Mouse (Mus musculus): ENCODE data around the gene Tmem204. TPM values are rescaled to one million over a fixed set of nuclear protein-coding genes. Genes with fewer than 3 reads are reported as not detected.

Tmem204 gene
- 28.7 TPM for polyA plus RNA-seq (2015; fragmentation: Illumina TruSeq; extraction: RNeasy Lipid Tissue Mini Kit (QIAGEN cat#74804); ENCODE audit: insufficient read depth, low read depth, low replicate concordance)

DNA sequence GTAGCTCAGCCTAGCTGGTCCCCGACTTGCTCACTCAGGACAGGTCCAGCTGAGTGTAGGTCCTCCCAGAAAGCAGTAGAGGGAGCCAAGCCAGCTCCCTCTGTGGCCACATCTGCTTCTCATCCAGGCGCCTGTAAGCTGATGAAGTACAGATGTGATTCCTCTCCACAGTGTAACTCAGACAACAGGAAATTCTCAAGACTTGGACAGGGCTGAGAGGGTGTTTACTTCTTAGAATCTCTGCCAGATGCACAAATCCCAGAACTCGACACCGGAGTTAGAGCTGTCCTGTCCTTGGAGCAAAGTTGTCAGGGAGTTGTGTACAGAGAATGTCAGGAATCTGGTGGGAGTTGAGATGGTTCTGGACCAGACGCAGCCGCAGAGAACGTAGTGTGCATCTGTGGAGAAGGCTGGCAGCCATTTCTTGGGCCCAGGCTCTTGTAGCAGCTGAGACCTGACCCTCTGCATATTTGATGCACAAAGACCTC is at the start of gene Tmem204:
Gene Tmem204, minus strand, starts transcription at position 148 of the 488 bp plus-strand sequence.

DNA sequence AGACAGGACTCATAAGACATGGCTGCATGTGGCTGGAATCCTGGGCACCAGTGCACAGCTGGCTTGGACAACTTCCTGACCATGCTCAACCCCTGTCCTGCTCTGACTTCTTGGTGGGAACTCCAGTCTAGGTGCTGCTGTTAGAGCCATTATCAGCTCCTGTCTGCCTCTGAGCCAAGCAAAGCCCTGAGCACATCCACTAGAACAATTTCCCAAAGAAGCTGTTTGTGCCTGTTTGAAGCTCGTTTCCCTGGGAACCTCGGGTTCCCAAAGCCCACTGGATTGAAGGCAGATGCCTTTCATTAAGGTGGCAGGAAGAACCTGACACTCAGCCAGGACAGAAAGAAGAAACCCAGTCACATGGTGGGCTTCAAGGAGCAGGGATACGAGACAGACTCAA is 37.0 kb upstream of the Tmem204 start, which contains the start of gene Ptx4:
Gene Ptx4, plus strand, starts transcription at position 355 of the 400 bp plus-strand sequence.

DNA sequence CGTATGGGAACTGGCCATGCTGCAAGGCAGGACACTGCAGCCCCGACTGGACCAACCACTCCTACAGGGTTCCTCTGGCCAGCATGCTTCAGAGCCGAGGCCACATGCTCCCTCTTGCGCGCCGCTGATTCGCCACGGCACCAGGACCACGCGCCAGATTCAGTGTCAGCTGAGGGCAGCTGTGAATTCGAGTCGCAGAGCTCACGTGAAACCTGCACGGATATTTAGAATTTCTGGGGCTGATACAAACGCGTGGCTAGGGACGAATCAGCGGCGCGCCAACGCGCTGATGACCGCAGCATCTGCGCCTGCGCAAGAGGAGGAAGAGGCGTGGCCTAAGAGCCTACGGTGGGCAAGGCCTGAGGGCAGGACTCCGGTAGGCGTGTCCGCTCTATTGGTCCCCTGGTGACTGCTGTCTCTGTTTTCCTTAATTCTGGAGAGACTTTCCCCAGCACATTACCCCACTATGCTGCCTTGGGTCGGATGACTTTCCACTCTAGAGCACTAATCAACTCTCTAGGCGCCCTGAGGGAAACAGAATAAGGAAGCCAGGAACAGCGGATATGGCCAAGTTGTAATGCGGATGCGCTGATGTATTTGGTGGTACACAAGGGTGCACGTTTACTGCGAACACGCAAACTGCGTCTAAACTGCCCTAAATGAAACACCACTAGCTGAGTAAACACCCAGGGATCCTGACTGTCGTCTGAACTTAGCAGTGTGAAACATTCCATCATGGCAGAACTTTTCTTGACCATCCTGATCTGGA is 32.5 kb upstream of the Tmem204 start, which contains the start of gene Telo2:
Gene Telo2, minus strand, starts transcription at position 304 of the 769 bp plus-strand sequence.

DNA sequence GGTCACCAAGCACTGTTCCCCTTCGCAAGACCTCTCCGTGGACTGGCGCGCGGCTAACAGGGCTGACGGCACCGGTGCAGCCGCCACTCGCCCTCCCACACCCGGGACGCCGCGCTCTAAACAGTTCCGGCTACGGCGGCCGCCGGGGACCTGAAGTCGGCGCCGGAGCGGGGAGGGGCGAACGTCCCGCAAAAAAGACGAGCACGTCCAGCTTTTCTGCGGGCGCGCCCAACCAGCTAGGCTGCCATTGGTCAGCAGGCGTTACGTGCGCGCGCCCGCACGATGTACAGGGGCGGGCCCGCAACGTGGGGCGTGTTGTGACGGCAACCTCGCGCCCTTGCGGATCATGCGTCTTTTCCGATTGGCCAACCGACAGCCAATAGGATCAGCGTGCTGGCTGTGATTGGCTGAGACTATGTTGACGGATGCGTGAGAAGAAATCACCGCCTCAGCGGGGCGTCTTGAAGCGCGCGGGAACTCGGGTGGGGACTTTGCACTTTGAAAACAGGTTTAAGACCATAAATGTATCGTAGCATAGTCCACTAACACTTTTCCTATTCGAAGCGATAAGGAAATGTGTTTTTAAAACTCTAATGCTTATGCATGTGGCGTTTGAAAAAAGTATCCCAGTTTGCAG is 67.6 kb downstream of the Tmem204 start, which contains the start of the genes Cramp1l and Ift140:
Gene Cramp1l, minus strand, starts transcription at position 134 of the 637 bp plus-strand sequence.
Gene Ift140, plus strand, starts transcription at position 431 of the 637 bp plus-strand sequence.

Other genes with a start within 250 kb of the Tmem204 start
- 23.1 TPM for gene Hagh, start 243.4 kb downstream of the Tmem204 start, polyA plus RNA-seq (2015; fragmentation: Illumina TruSeq; extraction: RNeasy Lipid Tissue Mini Kit (QIAGEN cat#74804); ENCODE audit: insufficient read depth, low read depth, low replicate concordance)
- 3.8 TPM for gene Fahd1, start 233.2 kb downstream of the Tmem204 start, polyA plus RNA-seq (2015; fragmentation: Illumina TruSeq; extraction: RNeasy Lipid Tissue Mini Kit (QIAGEN cat#74804); ENCODE audit: insufficient read depth, low read depth, low replicate concordance)
- 3.4 TPM for gene Igfals, start 217.6 kb downstream of the Tmem204 start, polyA plus RNA-seq (2015; fragmentation: Illumina TruSeq; extraction: RNeasy Lipid Tissue Mini Kit (QIAGEN cat#74804); ENCODE audit: insufficient read depth, low read depth, low replicate concordance)
- gene Nubp2, start 197.2 kb downstream of the Tmem204 start, polyA plus RNA-seq (2015; fragmentation: Illumina TruSeq; extraction: RNeasy Lipid Tissue Mini Kit (QIAGEN cat#74804); ENCODE audit: insufficient read depth, low read depth, low replicate concordance): 8.6 TPM
- gene Spsb3, start 196.9 kb downstream of the Tmem204 start, polyA plus RNA-seq (2015; fragmentation: Illumina TruSeq; extraction: RNeasy Lipid Tissue Mini Kit (QIAGEN cat#74804); ENCODE audit: insufficient read depth, low read depth, low replicate concordance): 7.3 TPM
- gene Eme2, start 188.5 kb downstream of the Tmem204 start, polyA plus RNA-seq (2015; fragmentation: Illumina TruSeq; extraction: RNeasy Lipid Tissue Mini Kit (QIAGEN cat#74804); ENCODE audit: insufficient read depth, low read depth, low replicate concordance): 8.7 TPM
- gene Mrps34, start 188.5 kb downstream of the Tmem204 start, polyA plus RNA-seq (2015; fragmentation: Illumina TruSeq; extraction: RNeasy Lipid Tissue Mini Kit (QIAGEN cat#74804); ENCODE audit: insufficient read depth, low read depth, low replicate concordance): 13.1 TPM
- gene Nme3, start 187.1 kb downstream of the Tmem204 start, polyA plus RNA-seq (2015; fragmentation: Illumina TruSeq; extraction: RNeasy Lipid Tissue Mini Kit (QIAGEN cat#74804); ENCODE audit: insufficient read depth, low read depth, low replicate concordance): 3.3 TPM
- gene Mapk8ip3, start 146.6 kb downstream of the Tmem204 start, polyA plus RNA-seq (2015; fragmentation: Illumina TruSeq; extraction: RNeasy Lipid Tissue Mini Kit (QIAGEN cat#74804); ENCODE audit: insufficient read depth, low read depth, low replicate concordance): 42.5 TPM
- 9.4 TPM for gene Jpt2, start 122.9 kb downstream of the Tmem204 start, polyA plus RNA-seq (2015; fragmentation: Illumina TruSeq; extraction: RNeasy Lipid Tissue Mini Kit (QIAGEN cat#74804); ENCODE audit: insufficient read depth, low read depth, low replicate concordance)
- gene Cramp1l, start 67.8 kb downstream of the Tmem204 start, polyA plus RNA-seq (2015; fragmentation: Illumina TruSeq; extraction: RNeasy Lipid Tissue Mini Kit (QIAGEN cat#74804); ENCODE audit: insufficient read depth, low read depth, low replicate concordance): 3.4 TPM
- 2.6 TPM for gene Ift140, start 67.5 kb downstream of the Tmem204 start, polyA plus RNA-seq (2015; fragmentation: Illumina TruSeq; extraction: RNeasy Lipid Tissue Mini Kit (QIAGEN cat#74804); ENCODE audit: insufficient read depth, low read depth, low replicate concordance)
- 14.3 TPM for gene Telo2, start 32.4 kb upstream of the Tmem204 start, polyA plus RNA-seq (2015; fragmentation: Illumina TruSeq; extraction: RNeasy Lipid Tissue Mini Kit (QIAGEN cat#74804); ENCODE audit: insufficient read depth, low read depth, low replicate concordance)
- gene Ptx4, start 37.2 kb upstream of the Tmem204 start, polyA plus RNA-seq (2015; fragmentation: Illumina TruSeq; extraction: RNeasy Lipid Tissue Mini Kit (QIAGEN cat#74804); ENCODE audit: insufficient read depth, low read depth, low replicate concordance): not detected
- gene Clcn7, start 49.8 kb upstream of the Tmem204 start, polyA plus RNA-seq (2015; fragmentation: Illumina TruSeq; extraction: RNeasy Lipid Tissue Mini Kit (QIAGEN cat#74804); ENCODE audit: insufficient read depth, low read depth, low replicate concordance): 7.1 TPM
- not detected for gene Ccdc154, start 78.9 kb upstream of the Tmem204 start, polyA plus RNA-seq (2015; fragmentation: Illumina TruSeq; extraction: RNeasy Lipid Tissue Mini Kit (QIAGEN cat#74804); ENCODE audit: insufficient read depth, low read depth, low replicate concordance)
- gene Gm38655, start 91.9 kb upstream of the Tmem204 start, polyA plus RNA-seq (2015; fragmentation: Illumina TruSeq; extraction: RNeasy Lipid Tissue Mini Kit (QIAGEN cat#74804); ENCODE audit: insufficient read depth, low read depth, low replicate concordance): not detected
- 4.7 TPM for gene BC003965, start 101.0 kb upstream of the Tmem204 start, polyA plus RNA-seq (2015; fragmentation: Illumina TruSeq; extraction: RNeasy Lipid Tissue Mini Kit (QIAGEN cat#74804); ENCODE audit: insufficient read depth, low read depth, low replicate concordance)
- gene Unkl, start 104.8 kb upstream of the Tmem204 start, polyA plus RNA-seq (2015; fragmentation: Illumina TruSeq; extraction: RNeasy Lipid Tissue Mini Kit (QIAGEN cat#74804); ENCODE audit: insufficient read depth, low read depth, low replicate concordance): 4.3 TPM
- gene Gnptg, start 156.5 kb upstream of the Tmem204 start, polyA plus RNA-seq (2015; fragmentation: Illumina TruSeq; extraction: RNeasy Lipid Tissue Mini Kit (QIAGEN cat#74804); ENCODE audit: insufficient read depth, low read depth, low replicate concordance): 19.9 TPM
- 11.4 TPM for gene Tsr3, start 156.6 kb upstream of the Tmem204 start, polyA plus RNA-seq (2015; fragmentation: Illumina TruSeq; extraction: RNeasy Lipid Tissue Mini Kit (QIAGEN cat#74804); ENCODE audit: insufficient read depth, low read depth, low replicate concordance)
- gene Baiap3, start 172.8 kb upstream of the Tmem204 start, polyA plus RNA-seq (2015; fragmentation: Illumina TruSeq; extraction: RNeasy Lipid Tissue Mini Kit (QIAGEN cat#74804); ENCODE audit: insufficient read depth, low read depth, low replicate concordance): 14.6 TPM
- gene Ube2i, start 191.0 kb upstream of the Tmem204 start, polyA plus RNA-seq (2015; fragmentation: Illumina TruSeq; extraction: RNeasy Lipid Tissue Mini Kit (QIAGEN cat#74804); ENCODE audit: insufficient read depth, low read depth, low replicate concordance): 38.2 TPM
- gene Prss34, start 214.8 kb upstream of the Tmem204 start, polyA plus RNA-seq (2015; fragmentation: Illumina TruSeq; extraction: RNeasy Lipid Tissue Mini Kit (QIAGEN cat#74804); ENCODE audit: insufficient read depth, low read depth, low replicate concordance): not detected
- gene Prss28, start 225.1 kb upstream of the Tmem204 start, polyA plus RNA-seq (2015; fragmentation: Illumina TruSeq; extraction: RNeasy Lipid Tissue Mini Kit (QIAGEN cat#74804); ENCODE audit: insufficient read depth, low read depth, low replicate concordance): not detected
- not detected for gene Prss29, start 235.1 kb upstream of the Tmem204 start, polyA plus RNA-seq (2015; fragmentation: Illumina TruSeq; extraction: RNeasy Lipid Tissue Mini Kit (QIAGEN cat#74804); ENCODE audit: insufficient read depth, low read depth, low replicate concordance)